Mouse (Mus musculus) midbrain, embryonic 15.5 days (tissue): ENCODE data around the gene Mapk1. TPM values are rescaled to one million over a fixed set of nuclear protein-coding genes. Genes with fewer than 3 reads are reported as not detected.

Experiments used
- ATAC-seq: fragments of 200-750 bp; cut with Nextera tagmentation; replicated peaks from 2 replicates; pipeline ENCODE4 v1.8.0; 2017; ENCODE audit warnings: moderate TSS enrichment
- H3K27ac ChIP-seq: fragments of 300-500 bp; sonication (generic); 2 replicates; pipeline ENCODE4 v1.5.1; 2015; ENCODE audit warnings: mild to moderate bottlenecking, inconsistent platforms
- H3K27me3 ChIP-seq: fragments of 300-500 bp; sonication (generic); replicated peaks from 2 replicates; pipeline ENCODE4 v1.6.1; 2015; ENCODE audit warnings: inconsistent platforms
- H3K36me3 ChIP-seq: fragments of 300-500 bp; sonication (generic); replicated peaks from 2 replicates; pipeline ENCODE4 v1.6.1; 2015; ENCODE audit warnings: inconsistent platforms
- H3K4me1 ChIP-seq: fragments of 300-500 bp; sonication (generic); 2 replicates; pipeline ENCODE4 v1.6.1; 2015; ENCODE audit warnings: inconsistent platforms
- H3K4me2 ChIP-seq: fragments of 300-500 bp; sonication (generic); 2 replicates; pipeline ENCODE4 v1.6.1; 2015; ENCODE audit warnings: inconsistent platforms, mild to moderate bottlenecking, moderate library complexity
- H3K4me3 ChIP-seq: fragments of 300-500 bp; sonication (generic); 2 replicates; pipeline ENCODE4 v1.5.1; 2015; ENCODE audit warnings: mild to moderate bottlenecking, inconsistent platforms
- H3K9ac ChIP-seq: fragments of 300-500 bp; sonication (generic); 2 replicates; pipeline ENCODE4 v1.6.1; 2015; ENCODE audit warnings: mild to moderate bottlenecking, inconsistent platforms
- H3K9me3 ChIP-seq: fragments of 300-500 bp; sonication (generic); 2 replicates; pipeline ENCODE4 v1.6.1; 2016; ENCODE audit warnings: inconsistent platforms
- WGBS: fragments of 180-500 bp; shearing (Covaris S2); methylation state at CpG from one replicate; pipeline ENCODE4 v1.1.7; 2015; ENCODE audit warnings: mixed read lengths; 5-methylcytosine and 5-hydroxymethylcytosine counted together
- polyA plus RNA-seq: library from polyadenylated mRNA; unstranded; fragments of >200 nt; fragmentation: Nextera tagmentation; extraction: Ambion mirVana; gene quantifications from 2 replicates; pipeline ENCODE4 v1.2.1, GENCODE M21; 2015

The Mapk1 gene
- polyA plus RNA-seq, 1 experiment from 2014 or later = 182 TPM

DNA sequence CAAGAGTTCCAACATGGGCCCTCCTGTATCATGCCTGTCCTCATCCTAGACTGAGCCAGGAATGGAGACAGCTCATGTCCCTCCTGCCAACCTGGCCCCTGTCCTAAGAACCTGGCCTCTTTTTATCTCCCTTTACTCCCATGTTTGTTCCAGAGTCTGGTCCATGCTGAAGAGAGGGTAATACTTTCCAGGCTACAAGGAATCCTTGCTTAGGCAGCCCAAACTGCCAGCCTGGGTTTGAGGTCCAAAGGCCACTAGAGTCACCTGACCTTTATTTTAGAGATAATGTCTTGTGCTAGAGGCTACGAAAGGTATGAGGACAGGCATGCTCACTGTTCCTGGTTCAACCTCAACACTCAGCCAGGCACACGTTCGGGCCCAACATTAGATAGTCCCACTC lies 113.8 kb downstream of the Mapk1 start:
- no peaks in the 10 kb centered on the region for H3K27me3 ChIP-seq
- 97% methylated on average over 3 of the region's 3 CpGs for WGBS
- no peak for ATAC-seq
- H3K9ac ChIP-seq = no peak overlapping the region
- H3K27ac ChIP-seq = no peak overlapping the region
- H3K4me2 ChIP-seq = no peak overlapping the region
- peaks cover 39% of the 10 kb centered on the region for H3K36me3 ChIP-seq
- H3K4me3 ChIP-seq = no peak overlapping the region
- H3K9me3 ChIP-seq = no peaks in the 10 kb centered on the region
- no peaks in the 10 kb centered on the region for H3K4me1 ChIP-seq

Other genes starting within 250 kb of the Mapk1 start
- 21.4 and 21.7 TPM in 2 replicates for gene Spag6l, start 153.9 kb upstream of the Mapk1 start, polyA plus RNA-seq
- gene Igll1, start 119.4 kb upstream of the Mapk1 start, polyA plus RNA-seq = 0.20 TPM in 1 of 2 replicates, not detected in the other
- gene Top3b, start 112.6 kb upstream of the Mapk1 start, polyA plus RNA-seq = 78.7 and 82.8 TPM in 2 replicates
- gene Vpreb1, start 112.5 kb upstream of the Mapk1 start, polyA plus RNA-seq = 1.1 TPM in 2 replicates
- gene Ppm1f, start 86.9 kb upstream of the Mapk1 start, polyA plus RNA-seq = 29.6 and 30.7 TPM in 2 replicates
- 167 and 172 TPM in 2 replicates for gene Ypel1, start 86.3 kb downstream of the Mapk1 start, polyA plus RNA-seq
- gene Ppil2, start 127.9 kb downstream of the Mapk1 start, polyA plus RNA-seq = 146 and 156 TPM in 2 replicates
- gene 2610318N02Rik, start 141.8 kb downstream of the Mapk1 start, polyA plus RNA-seq = 15.2 and 15.6 TPM in 2 replicates
- gene Sdf2l1, start 149.0 kb downstream of the Mapk1 start, polyA plus RNA-seq = 29.8 and 32.7 TPM in 2 replicates
- gene Ydjc, start 161.2 kb downstream of the Mapk1 start, polyA plus RNA-seq = 37.3 and 43.7 TPM in 2 replicates
- 2.9 and 3.7 TPM in 2 replicates for gene Ccdc116, start 163.8 kb downstream of the Mapk1 start, polyA plus RNA-seq
- 262 and 275 TPM in 2 replicates for gene Ube2l3, start 219.3 kb downstream of the Mapk1 start, polyA plus RNA-seq
- gene Rimbp3, start 225.2 kb downstream of the Mapk1 start, polyA plus RNA-seq = 2.6 and 3.3 TPM in 2 replicates